Mouse (Mus musculus): ENCODE measurements around the gene BC017158. TPM values are rescaled to one million over a fixed set of nuclear protein-coding genes. Genes with fewer than 3 reads are reported as not detected.

The BC017158 gene
- total RNA-seq, 2 experiments from 2014 or later, result 27.5 to 27.7 TPM

- no peak for TF ChIP-seq CTCF (IDR thresholded peaks at IDR 0.05)
- H3K27ac ChIP-seq, result no peak overlapping the region
- DNase-seq (ENCODE audit: extremely low spot score in 1 of 2, low spot score in 2 of 2), result no peak
- no peak overlapping the region for H3K4me3 ChIP-seq
- intact Hi-C loops (cut with DNase I), result loop anchor here (5.0 kb wide), 1 partner anchor 399 kb away; no protein-coding TSS in a partner anchor
Observed at GRCm38 (mm10) chr7:128307851-128308250, 9.9 kb upstream of the BC017158 start.

GRCm38 (mm10) chr7:128304907-128305306, 6.9 kb upstream of the BC017158 start:
- intact Hi-C loops (cut with DNase I), result loop anchor here (1.0 to 5.0 kb wide), 2 partner anchors 40 to 402 kb away; no protein-coding TSS in a partner anchor
- peak in 1 of 2 experiments; percentile 37 for DNase-seq (ENCODE audit: extremely low spot score in 1 of 2, low spot score in 2 of 2)
- Histone ChIP-seq H3K4me3 (no peak overlapping the region), H3K27ac (no peak overlapping the region)
- TF ChIP-seq CTCF (IDR thresholded peaks at IDR 0.05), result peak; percentile 44

DNA sequence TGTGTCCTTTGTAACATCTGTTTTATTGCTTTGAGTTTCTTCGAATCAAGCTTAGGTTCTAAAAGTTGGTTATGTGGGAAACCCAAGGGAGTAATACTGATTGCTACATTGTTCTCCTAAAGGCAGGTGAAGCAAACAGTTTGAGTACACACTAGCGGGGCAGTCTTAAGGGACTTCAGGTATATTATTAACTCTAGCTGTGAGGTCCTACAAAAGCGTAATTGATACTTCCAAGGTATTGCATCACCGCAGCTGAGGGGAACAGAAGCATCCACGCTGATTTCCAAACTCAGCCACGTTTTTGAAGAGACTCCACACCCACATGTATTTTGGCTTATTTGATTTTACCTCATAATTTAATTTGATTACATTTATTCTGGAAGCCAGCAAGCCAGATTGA, 6.2 kb upstream of the BC017158 start:
- no peak for TF ChIP-seq CTCF (IDR thresholded peaks at IDR 0.05)
- intact Hi-C loops (cut with DNase I), result no loop called here
- H3K27ac ChIP-seq, result no peak overlapping the region
- H3K4me3 ChIP-seq, result no peak overlapping the region
- no peak for DNase-seq (ENCODE audit: extremely low spot score in 1 of 2, low spot score in 2 of 2)

DNA sequence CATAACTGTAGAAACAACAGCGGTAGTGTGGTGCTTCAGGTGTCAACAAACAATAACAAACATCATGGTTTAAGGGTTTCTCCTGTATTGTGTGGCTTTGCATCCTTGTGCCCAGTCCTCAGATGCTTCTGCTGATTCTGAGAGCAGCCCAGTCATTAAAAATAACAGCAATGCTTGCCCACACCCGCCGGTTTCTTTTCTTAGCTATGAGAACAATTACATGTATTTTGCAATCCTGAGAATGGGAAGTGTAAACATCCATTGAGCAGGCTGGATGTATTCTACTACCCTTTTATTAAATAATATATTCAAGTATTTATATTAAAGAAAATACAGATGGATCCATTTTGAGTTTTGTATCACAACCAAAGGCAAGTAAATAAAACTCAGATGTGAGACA, 4.2 kb upstream of the BC017158 start:
- no peak for DNase-seq (ENCODE audit: extremely low spot score in 1 of 2, low spot score in 2 of 2)
- H3K27ac ChIP-seq, result no peak overlapping the region
- H3K4me3 ChIP-seq, result no peak overlapping the region
- intact Hi-C loops (cut with DNase I), result no loop called here
- TF ChIP-seq CTCF (IDR thresholded peaks at IDR 0.05), result no peak

DNA sequence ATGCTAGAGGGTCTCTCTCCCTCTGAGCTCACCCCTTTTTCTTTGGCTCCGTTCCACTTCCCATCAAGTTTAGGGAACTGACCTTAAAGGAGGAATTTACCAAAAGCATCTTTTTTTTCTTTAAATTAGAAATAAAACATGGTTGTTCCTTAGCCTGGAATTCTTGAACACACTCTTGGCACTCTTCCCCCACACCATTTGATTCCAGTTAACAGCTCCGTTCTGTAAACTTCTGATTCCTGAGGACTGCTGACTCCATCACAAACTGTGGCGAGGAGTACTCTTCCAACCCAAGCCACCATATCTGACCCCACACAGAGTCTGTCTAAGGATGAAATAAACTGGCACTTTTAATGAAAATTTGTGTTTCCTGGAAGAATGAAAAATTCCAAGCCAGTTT, 3.0 kb upstream of the BC017158 start:
- DNase-seq (ENCODE audit: extremely low spot score in 1 of 2, low spot score in 2 of 2), result no peak
- TF ChIP-seq CTCF (IDR thresholded peaks at IDR 0.05), result no peak
- intact Hi-C loops (cut with DNase I), result no loop called here
- no peak overlapping the region for H3K27ac ChIP-seq
- no peak overlapping the region for H3K4me3 ChIP-seq

DNA sequence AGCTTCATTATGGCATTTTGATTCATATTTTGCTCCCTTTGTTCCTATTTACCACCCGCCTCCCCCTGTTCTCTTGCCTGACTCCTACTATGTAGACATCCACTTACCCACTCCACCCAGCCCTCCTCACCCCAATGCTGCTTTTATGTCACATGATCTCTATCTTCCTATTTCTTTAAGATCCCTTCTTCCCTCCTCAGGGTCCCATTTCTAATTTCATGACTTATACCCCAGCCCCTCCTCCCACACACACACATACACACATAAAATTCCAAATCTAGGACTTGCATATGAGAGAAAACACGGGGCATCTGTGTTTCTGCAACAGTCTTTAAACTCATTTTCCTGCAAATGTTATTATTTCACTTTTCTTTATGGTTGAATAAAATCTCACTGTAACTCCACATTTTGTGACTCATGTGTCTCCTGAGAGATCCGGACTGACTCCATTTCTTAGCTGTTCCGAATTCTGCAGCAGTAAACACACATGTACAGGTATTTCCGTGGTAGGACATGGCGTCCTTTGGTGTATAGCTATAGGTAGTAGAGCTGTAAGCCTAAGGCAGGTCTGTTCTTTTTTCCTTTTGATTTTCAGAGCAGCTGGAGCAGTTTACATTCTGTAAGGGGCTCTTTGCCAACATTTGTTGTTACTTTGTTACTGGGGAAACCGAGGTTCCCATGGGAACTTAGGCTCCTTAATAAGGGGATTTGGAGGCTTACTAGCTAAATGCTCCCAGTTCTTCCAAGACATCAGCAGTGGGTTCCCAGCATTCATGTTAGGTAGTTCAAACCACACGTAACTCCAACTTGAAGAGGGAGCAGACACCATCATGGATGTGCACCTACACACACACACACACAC, 742 bp upstream of the BC017158 start:
- Histone ChIP-seq H3K27ac (peak overlapping the region; percentile 56; the same call in 1 of the 2 replicates), H3K4me3 (peak overlapping the region; percentile 94)
- no peak for DNase-seq (ENCODE audit: extremely low spot score in 1 of 2, low spot score in 2 of 2)
- no peak for TF ChIP-seq CTCF (IDR thresholded peaks at IDR 0.05)
- intact Hi-C loops (cut with DNase I), result loop anchor here (5.0 kb wide), 2 partner anchors 46 to 61 kb away; partner anchors contain the start of genes 9130023H24Rik and Armc5

GRCm38 (mm10) chr7:128297291-128297616, 716 bp downstream of the BC017158 start:
- TF ChIP-seq CTCF (IDR thresholded peaks at IDR 0.05), result no peak
- intact Hi-C loops (cut with DNase I), result loop anchor here (5.0 kb wide), 2 partner anchors 45 to 60 kb away; partner anchors contain the start of genes 9130023H24Rik and Armc5
- Histone ChIP-seq H3K4me3 (peak overlapping the region; percentile 94), H3K27ac (no peak overlapping the region)
- DNase-seq (ENCODE audit: extremely low spot score in 1 of 2, low spot score in 2 of 2), result no peak

GRCm38 (mm10) chr7:128296514-128296913, 1.5 kb downstream of the BC017158 start:
- intact Hi-C loops (cut with DNase I), result loop anchor here (5.0 kb wide), 2 partner anchors 44 to 59 kb away; partner anchors contain the start of genes 9130023H24Rik and Armc5
- no peak overlapping the region for H3K27ac ChIP-seq
- no peak overlapping the region for H3K4me3 ChIP-seq

GRCm38 (mm10) chr7:128294785-128295184, 3.2 kb downstream of the BC017158 start:
- no peak overlapping the region for H3K4me3 ChIP-seq
- no peak for DNase-seq (ENCODE audit: extremely low spot score in 1 of 2, low spot score in 2 of 2)
- no peak overlapping the region for H3K27ac ChIP-seq
- intact Hi-C loops (cut with DNase I), result loop anchor here (5.0 kb wide), 2 partner anchors 42 to 57 kb away; partner anchors contain the start of genes 9130023H24Rik and Armc5
- no peak for TF ChIP-seq CTCF (IDR thresholded peaks at IDR 0.05)

More at GRCm38 (mm10) chr7:128296514-128296913, 1.5 kb downstream of the BC017158 start:
- DNase-seq (ENCODE audit: extremely low spot score in 1 of 2, low spot score in 2 of 2), result no peak
- TF ChIP-seq CTCF (IDR thresholded peaks at IDR 0.05), result no peak

- TF ChIP-seq CTCF (IDR thresholded peaks at IDR 0.05), result no peak; the same call in 1 of the 2 replicates
- intact Hi-C loops (cut with DNase I), result no loop called here
- no peak overlapping the region for H3K27ac ChIP-seq
- no peak for DNase-seq (ENCODE audit: extremely low spot score in 1 of 2, low spot score in 2 of 2)
- H3K4me3 ChIP-seq, result no peak overlapping the region
Observed at GRCm38 (mm10) chr7:128288923-128289544, 8.9 kb downstream of the BC017158 start.

- intact Hi-C loops (cut with DNase I), result no loop called here
- no peak for TF ChIP-seq CTCF (IDR thresholded peaks at IDR 0.05)
- no peak overlapping the region for H3K4me3 ChIP-seq
- H3K27ac ChIP-seq, result no peak overlapping the region
- DNase-seq (ENCODE audit: extremely low spot score in 1 of 2, low spot score in 2 of 2), result no peak
Observed at GRCm38 (mm10) chr7:128285060-128285459, 12.9 kb downstream of the BC017158 start.

DNA sequence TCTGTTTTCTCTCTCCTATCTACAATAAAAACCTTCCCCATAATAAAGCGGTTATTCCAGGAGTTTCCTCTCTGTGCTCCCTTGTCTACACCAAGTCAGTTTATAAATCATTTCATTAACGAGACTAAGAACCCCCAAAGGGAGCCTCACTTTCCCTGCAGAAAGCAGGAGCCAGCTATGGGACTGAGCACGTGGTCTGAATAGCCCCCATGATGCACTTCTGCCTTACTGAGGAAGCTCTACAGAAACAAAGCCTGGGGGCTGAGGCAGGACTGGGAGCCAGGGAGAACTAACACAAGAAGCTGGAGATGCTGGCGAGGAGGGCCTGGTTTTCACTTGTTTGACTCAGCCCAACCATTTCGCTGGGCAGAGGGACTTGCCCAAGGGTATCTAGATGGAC, 13.9 kb downstream of the BC017158 start:
- intact Hi-C loops (cut with DNase I), result no loop called here
- Histone ChIP-seq H3K27ac (no peak overlapping the region), H3K4me3 (no peak overlapping the region)
- TF ChIP-seq CTCF (IDR thresholded peaks at IDR 0.05), result no peak
- DNase-seq (ENCODE audit: extremely low spot score in 1 of 2, low spot score in 2 of 2), result no peak
